Mouse (Mus musculus) gastrocnemius, adult 8-10 months (tissue): Measurements from ENCODE around the gene Fpr2. TPM values are rescaled to one million over a fixed set of nuclear protein-coding genes. Genes with fewer than 3 reads are reported as not detected.
"Not testable (repeated sequence)": the region's sequence is repeated elsewhere in the genome, so short reads cannot be mapped to it uniquely, and the experiment has no call there.

Experiments used
- DNase-seq, 2 experiments: peaks; one replicate each; pipeline ENCODE4 v3.0.0; 2022; ENCODE audit warnings: low spot score in 2 of 2
- total RNA-seq, 4 experiments: library from RNA; stranded (reverse); gene quantifications; 2 replicates each; pipeline ENCODE4 v1.2.4; 2022

The Fpr2 gene
- total RNA-seq, 4 experiments from 2014 or later: not detected

GRCm38 (mm10) chr17:17882672-17883071 is 5.0 kb upstream of the Fpr2 start:
- DNase-seq: no peak

- DNase-seq: no peak
These were observed 3.8 kb upstream of the Fpr2 start, which contains the start of gene Fpr1 for GRCm38 (mm10) chr17:17883840-17884239. Fpr1 (minus strand) TSS chr17:17883940.

- DNase-seq: no peak
These were observed 2.3 kb downstream of the Fpr2 start for GRCm38 (mm10) chr17:17889732-17890425.

- no peak for DNase-seq
These were observed 8.4 kb downstream of the Fpr2 start for GRCm38 (mm10) chr17:17896039-17896438.

GRCm38 (mm10) chr17:17899268-17899667 is 11.6 kb downstream of the Fpr2 start:
- DNase-seq: no peak

GRCm38 (mm10) chr17:17900768-17901167 is 13.1 kb downstream of the Fpr2 start:
- DNase-seq: no peak

GRCm38 (mm10) chr17:17909636-17910421 is 22.2 kb downstream of the Fpr2 start:
- DNase-seq: peak; percentile 57 to 72

GRCm38 (mm10) chr17:17912618-17913017 is 25.0 kb downstream of the Fpr2 start:
- not testable (repeated sequence) for DNase-seq

- DNase-seq: no peak
These were observed 29.8 kb downstream of the Fpr2 start for GRCm38 (mm10) chr17:17917376-17917775.

GRCm38 (mm10) chr17:17917782-17918181 is 30.2 kb downstream of the Fpr2 start:
- no peak for DNase-seq

Other genes starting within 250 kb of the Fpr2 start
- gene Vmn2r90, start 184.1 kb upstream of the Fpr2 start, total RNA-seq: not detected
- 1 to 10 TPM; 4.5 to 5.4 (median 4.5) TPM for gene Spaca6, start 60.7 kb upstream of the Fpr2 start, total RNA-seq
- under 1 TPM in 3 of 4 experiments, not detected in 1; 0.12 to 0.18 (median 0.13) TPM for gene Has1, start 32.6 kb upstream of the Fpr2 start, total RNA-seq
- gene Fpr1, start 3.9 kb upstream of the Fpr2 start, total RNA-seq: not detected
- not detected for gene Fpr3, start within 50 bp of the Fpr2 start, total RNA-seq
- gene Fpr-rs4, start 133.9 kb downstream of the Fpr2 start, total RNA-seq: not detected
- not detected for gene Vmn2r124, start 161.6 kb downstream of the Fpr2 start, total RNA-seq
- not detected for gene Vmn2r91, start 197.2 kb downstream of the Fpr2 start, total RNA-seq